Mouse (Mus musculus): ENCODE results near the gene Zfp366.

Gene Zfp366

DNA sequence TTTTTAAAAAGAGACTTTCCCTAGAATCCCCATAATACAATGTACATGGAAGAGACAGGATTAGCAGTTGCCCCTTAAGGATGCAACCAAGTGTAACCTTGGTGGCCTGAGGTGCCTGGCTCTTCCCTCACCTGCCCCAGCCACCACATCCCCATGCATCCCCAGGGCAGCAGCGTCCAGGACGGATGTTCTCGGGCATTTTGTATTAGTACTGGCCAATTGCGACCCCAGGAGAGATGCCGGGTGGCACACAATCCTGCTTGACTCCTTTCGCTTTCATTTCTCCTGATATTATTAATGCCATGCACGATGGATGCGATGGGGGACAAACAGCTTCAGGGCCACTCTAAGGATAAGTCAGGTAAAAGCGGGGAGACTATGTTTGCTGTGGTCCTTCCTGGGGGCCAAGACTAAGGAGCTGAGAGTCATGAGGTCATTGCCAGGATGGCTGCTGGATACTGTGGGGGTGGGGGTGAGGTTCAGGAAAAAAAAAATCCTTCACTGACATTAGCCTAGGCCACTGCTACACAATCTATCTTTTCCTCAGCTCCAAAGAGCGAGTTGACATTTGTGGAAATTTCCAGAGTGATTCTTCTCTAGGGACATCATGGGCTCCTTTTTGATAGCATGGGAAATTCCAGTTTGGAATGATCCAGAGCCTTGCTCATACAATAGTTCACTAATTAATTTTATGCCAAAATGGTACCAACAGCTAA lies 1.7 kb downstream of the Zfp366 start:
- DNase-seq (ENCODE audit: inconsistent ontology term): no peak

DNA sequence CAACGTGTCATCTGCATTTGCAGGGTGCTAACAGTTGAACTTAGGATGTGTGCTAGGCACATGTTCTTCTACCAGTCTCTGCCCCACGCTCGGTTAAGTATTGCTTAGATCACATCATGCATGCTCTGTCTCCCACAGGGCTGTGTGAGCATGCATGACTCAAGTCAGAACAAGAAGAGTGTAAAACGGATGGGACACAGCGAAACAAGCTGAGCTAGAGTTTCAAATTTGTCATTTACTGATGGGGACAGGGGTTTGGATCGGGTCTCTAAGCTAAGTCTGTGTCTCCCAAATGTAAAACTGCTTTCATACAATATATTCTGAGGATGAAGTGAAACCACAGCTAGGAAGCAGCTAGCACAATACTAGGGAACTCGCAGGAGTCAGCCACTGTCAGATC lies 2.2 kb downstream of the Zfp366 start:
- no peak for DNase-seq (ENCODE audit: inconsistent ontology term)

- no peak for DNase-seq (ENCODE audit: inconsistent ontology term)
Observed at GRCm38 (mm10) chr13:99187456-99187855, 2.8 kb downstream of the Zfp366 start.

GRCm38 (mm10) chr13:99188625-99189024 lies 4.0 kb downstream of the Zfp366 start:
- DNase-seq (ENCODE audit: inconsistent ontology term): peak; percentile 70

- no peak for DNase-seq (ENCODE audit: inconsistent ontology term)
Observed at GRCm38 (mm10) chr13:99189671-99190070, 5.0 kb downstream of the Zfp366 start.

DNA sequence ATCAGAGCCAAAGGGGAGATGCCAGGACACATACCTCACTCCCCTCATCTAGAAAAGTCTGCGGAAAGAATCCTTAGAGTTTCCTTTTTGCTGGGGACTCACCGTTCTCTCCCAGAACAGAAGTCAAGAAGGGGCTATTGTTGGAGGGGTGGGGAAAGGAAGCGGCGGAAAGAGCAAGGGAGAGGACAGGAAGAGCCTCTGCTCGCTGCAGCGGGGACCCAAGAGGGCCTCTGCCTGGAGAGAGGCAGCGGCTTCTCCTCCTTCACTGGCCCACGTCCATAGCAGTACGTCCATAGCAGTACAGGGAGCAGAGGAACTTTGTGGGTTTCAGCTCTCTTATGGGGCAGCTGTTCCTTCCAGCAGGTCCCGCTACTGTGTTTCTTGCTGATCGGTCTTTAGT lies 5.8 kb downstream of the Zfp366 start:
- DNase-seq (ENCODE audit: inconsistent ontology term): no peak

GRCm38 (mm10) chr13:99191063-99191462 lies 6.4 kb downstream of the Zfp366 start:
- no peak for DNase-seq (ENCODE audit: inconsistent ontology term)

DNA sequence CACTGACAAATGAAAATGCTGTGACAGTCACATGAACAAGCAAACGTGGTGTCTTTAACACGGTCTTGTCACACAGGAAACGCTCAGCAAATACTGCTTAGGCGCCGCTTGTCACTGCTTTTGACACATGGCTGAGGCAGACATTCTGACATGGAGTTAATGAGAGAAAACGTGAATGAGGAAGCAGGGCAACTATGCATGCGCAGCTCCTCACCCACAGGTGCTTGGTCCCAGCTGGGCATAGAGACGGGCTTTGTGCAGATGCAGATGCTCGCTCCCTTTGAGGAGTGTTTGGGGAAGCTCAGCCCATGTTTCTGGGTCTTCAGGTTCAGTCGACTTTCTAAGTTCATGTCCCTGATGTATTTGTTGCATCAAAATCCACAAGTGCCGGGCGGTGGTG lies 11.7 kb downstream of the Zfp366 start:
- no peak for DNase-seq (ENCODE audit: inconsistent ontology term)

- DNase-seq (ENCODE audit: inconsistent ontology term): no peak
Observed at GRCm38 (mm10) chr13:99196865-99197264, 12.2 kb downstream of the Zfp366 start.

DNA sequence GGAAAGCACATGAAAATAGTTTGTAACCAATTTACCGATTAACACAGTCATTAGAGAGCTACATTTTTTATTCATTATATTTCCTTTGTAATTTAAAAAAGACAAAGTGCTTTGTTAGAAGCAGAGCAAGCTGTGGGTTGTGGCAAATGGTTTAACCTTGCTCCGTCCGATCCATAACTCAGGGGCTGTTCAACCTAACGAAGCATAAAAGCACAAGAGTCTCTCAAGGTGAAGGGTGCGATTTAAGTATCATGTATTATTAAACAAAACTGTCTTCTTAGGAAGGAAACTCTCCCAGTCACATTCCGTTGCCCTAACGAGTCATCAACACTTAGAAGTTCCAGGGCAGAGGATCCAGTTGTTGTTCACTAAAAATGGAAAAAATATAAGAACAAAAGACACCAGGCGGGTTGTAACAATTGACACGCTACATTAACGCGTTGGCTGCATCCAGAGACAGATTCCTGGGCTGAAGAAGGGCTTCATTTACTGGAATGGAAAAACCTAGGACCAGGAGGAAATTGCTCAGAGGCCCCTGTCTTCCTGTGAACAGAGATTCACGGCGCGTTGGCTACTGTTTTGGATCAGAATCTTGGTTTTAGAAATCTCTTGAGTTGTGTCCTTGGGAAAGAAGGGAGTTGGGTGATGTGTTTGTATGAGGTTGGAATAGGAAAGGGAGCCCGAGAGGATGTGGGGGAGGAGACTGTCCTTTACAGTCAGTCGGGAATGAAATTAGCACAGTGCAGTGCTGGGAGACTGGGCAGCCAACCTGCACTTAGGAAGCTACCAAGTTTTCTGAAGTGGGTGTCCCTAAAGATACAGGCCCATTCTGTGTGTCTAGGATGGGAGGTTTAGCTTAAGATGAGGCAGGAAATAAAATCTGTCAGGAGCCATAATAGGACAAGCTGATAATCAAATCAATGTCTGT lies 17.3 kb downstream of the Zfp366 start:
- DNase-seq (ENCODE audit: inconsistent ontology term): peak; percentile 51

DNA sequence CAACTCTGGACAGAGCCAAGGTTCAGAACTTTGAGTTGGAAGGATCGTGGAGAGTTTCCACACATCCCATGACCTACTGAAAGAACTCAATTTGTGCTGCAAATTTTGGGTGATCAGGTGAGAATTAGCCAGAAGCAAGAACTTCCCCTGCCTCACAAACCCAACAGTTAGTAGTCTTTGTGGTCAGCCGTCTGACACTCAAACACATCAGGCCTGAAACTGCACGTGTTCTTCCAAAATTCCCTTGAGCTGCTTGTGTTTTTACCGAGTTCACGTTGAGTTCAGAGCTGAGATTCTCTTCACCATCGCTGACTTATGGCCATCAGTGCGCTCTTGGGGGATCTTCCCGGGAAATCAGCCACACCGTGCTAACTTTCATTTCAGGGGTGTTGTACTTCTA lies 22.6 kb downstream of the Zfp366 start:
- DNase-seq (ENCODE audit: inconsistent ontology term): no peak

GRCm38 (mm10) chr13:99209859-99210258 lies 25.2 kb downstream of the Zfp366 start:
- no peak for DNase-seq (ENCODE audit: inconsistent ontology term)

DNA sequence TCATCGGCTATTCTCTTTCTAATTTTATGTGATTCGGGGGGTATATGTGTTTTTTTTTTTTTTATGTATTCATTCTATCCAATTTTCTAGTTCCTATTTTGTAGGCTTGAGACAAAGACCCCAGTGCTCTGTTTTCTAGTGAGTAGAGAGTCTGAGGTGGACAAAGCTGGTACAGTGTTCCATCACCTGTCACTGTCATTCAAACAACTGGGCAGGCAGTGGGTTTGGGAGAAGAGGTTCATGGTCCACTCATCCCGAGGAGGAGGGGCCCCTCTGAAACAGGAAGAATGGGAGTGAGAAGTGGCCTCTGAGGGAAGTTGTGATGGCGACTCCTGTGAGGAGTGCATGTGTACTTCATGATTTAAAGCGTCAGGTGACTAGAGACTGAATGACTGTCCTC lies 26.2 kb downstream of the Zfp366 start:
- DNase-seq (ENCODE audit: inconsistent ontology term): no peak

GRCm38 (mm10) chr13:99212976-99213375 lies 28.4 kb downstream of the Zfp366 start:
- no peak for DNase-seq (ENCODE audit: inconsistent ontology term)

DNA sequence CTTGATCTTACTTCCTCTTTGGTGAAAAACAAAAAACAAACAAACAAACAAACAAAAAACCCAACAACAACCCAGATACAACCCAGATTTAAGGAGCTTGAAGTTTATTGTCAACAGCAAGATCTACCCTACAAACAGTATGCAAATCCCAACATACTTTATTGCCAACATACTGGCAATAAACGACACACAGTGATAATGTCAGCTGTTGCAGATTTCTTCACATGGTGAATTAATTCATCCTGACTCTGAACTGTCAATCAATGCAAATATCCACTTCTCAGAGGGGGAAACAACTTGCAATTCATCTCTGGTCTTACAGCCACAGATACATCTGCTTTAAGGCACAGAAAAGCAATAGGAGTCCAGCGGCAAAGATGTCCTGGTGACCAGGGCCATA lies 31.4 kb downstream of the Zfp366 start:
- DNase-seq (ENCODE audit: inconsistent ontology term): no peak

DNA sequence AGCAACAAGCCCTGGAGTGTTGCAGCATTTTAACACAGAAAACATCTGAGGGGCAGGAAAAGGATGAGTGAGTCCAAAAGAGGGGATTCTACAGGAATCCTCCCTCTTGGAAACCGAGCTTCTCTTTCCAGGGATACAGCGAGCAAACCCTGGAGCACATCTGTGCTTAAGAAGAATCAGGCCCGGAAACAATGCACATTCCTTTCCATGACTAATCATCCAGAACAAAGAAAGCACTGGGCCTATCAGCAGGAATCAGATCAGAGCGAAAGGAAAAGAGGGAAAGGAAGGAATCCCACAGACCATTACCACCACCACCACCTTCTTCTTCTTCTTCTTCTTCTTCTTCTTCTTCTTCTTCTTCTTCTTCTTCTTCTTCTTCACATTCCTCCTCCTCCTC lies 33.4 kb downstream of the Zfp366 start:
- DNase-seq (ENCODE audit: inconsistent ontology term): peak; percentile 79

- no peak for DNase-seq (ENCODE audit: inconsistent ontology term)
Observed at GRCm38 (mm10) chr13:99219586-99219985, 35.0 kb downstream of the Zfp366 start.

DNA sequence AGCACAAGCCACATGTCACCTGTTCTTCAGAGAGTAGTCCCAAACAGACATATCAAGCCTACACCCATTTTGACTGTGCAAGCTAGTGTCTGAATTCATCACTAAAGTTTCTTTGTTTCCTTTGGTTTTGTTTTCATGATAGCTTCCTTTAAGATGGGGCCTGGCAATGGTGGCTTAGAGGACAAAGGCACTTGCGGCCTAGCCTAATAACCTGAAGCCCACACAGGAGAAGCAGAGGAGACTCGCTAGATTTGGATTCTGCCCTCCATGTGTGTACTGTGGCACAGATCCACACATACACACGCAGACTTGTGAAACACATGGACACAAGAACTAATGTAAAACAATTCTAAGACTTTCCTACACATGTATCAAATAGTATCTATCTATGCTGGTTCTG lies 37.4 kb downstream of the Zfp366 start:
- no peak for DNase-seq (ENCODE audit: inconsistent ontology term)

DNA sequence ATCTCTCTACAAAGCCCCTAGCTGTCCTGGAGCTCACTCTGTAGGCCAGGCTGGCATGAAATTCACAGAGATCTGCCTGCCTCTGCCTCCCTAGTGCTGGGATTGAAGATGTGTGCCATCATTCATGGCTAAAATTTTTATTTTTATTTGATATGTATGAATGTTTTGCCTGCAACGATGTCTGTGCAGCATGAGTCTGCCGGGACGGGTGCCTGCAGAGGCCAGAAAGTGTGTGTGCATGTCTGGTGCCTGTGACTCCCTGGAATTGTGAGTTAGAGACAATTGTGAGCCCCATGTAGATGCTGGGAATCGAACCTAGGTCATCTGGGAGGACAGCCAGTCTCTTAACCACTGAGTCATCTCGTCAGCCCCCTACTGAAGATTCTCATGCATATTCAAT lies 37.9 kb downstream of the Zfp366 start:
- DNase-seq (ENCODE audit: inconsistent ontology term): no peak

DNA sequence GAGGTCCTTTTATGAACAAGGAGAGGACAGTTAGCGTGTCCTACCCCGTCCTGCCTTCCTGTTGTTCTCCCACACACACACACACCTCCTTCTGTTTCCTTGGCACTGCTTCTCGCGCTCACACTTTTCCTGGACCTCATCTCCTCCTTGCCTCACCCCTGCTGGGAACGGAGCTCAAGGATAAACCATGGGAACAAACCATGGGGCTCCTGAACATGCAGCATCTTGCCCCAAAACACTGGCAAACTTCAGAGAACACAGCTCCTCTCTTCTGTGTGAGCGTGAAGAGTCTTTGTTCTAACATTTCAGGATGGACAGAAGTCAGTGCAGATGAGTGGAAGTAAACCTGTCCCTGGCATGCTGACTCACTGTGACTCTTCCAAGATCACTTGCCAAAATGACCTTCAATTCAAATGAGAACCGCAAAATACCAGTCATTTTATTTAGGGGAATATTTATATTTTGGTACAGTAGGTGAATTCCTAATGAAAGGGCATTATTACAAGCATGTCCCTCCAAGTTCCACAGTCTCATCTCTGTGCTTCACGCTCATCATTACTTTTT lies 38.8 kb downstream of the Zfp366 start:
- peak; percentile 41 for DNase-seq (ENCODE audit: inconsistent ontology term)

GRCm38 (mm10) chr13:99223917-99224316 lies 39.3 kb downstream of the Zfp366 start:
- DNase-seq (ENCODE audit: inconsistent ontology term): no peak

- no peak for DNase-seq (ENCODE audit: inconsistent ontology term)
Observed at GRCm38 (mm10) chr13:99225374-99226240, 41.0 kb downstream of the Zfp366 start.

Data from Muller cell, postnatal 12 days (primary cell).